Mouse (Mus musculus) intestine, postnatal 0 days (tissue): ENCODE results near the gene Rnf220. TPM values are rescaled to one million over a fixed set of nuclear protein-coding genes. Genes with fewer than 3 reads are reported as not detected.

Source experiments
- ATAC-seq: fragments of 200-750 bp; cut with Nextera tagmentation; 2 replicates; pipeline ENCODE4 v1.8.0; 2017; ENCODE audit warnings: mild to moderate bottlenecking, moderate TSS enrichment, moderate library complexity
- H3K27ac ChIP-seq: fragments of 300-500 bp; sonication (generic); 2 replicates; pipeline ENCODE4 v1.5.1; 2014; ENCODE audit warnings: mild to moderate bottlenecking, low read depth, low read length, moderate library complexity
- H3K27me3 ChIP-seq: fragments of 300-500 bp; sonication (generic); replicated peaks from 2 replicates; pipeline ENCODE4 v1.6.1; 2014; ENCODE audit warnings: low read length, mixed read lengths; ENCODE audit not compliant: control insufficient read depth, insufficient read depth
- H3K36me3 ChIP-seq: fragments of 300-500 bp; sonication (generic); 2 replicates; pipeline ENCODE4 v1.6.1; 2014; ENCODE audit warnings: mild to moderate bottlenecking, moderate library complexity; ENCODE audit not compliant: control insufficient read depth, insufficient read depth
- H3K4me1 ChIP-seq: fragments of 300-500 bp; sonication (generic); replicated peaks from 2 replicates; pipeline ENCODE4 v1.6.1; 2014; ENCODE audit warnings: antibody characterized with exemption, low read length, mixed read lengths; ENCODE audit not compliant: control insufficient read depth, insufficient read depth
- H3K4me2 ChIP-seq: fragments of 300-500 bp; sonication (generic); replicated peaks from 2 replicates; pipeline ENCODE4 v1.6.1; 2014; ENCODE audit warnings: low read depth, mild to moderate bottlenecking, moderate library complexity
- H3K4me3 ChIP-seq: fragments of 300-500 bp; sonication (generic); 2 replicates; pipeline ENCODE4 v1.5.1; 2014; ENCODE audit warnings: low read depth, low read length
- H3K9ac ChIP-seq: fragments of 300-500 bp; sonication (generic); 2 replicates; pipeline ENCODE4 v1.6.1; 2014; ENCODE audit warnings: mild to moderate bottlenecking, low read depth, low read length
- H3K9me3 ChIP-seq: fragments of 300-500 bp; sonication (generic); 2 replicates; pipeline ENCODE4 v1.6.1; 2016; ENCODE audit warnings: mixed run types; ENCODE audit not compliant: control insufficient read depth
- CTCF ChIP-seq: sonication (generic); IDR thresholded peaks from 2 replicates; pipeline ENCODE4 v1.5.1; 2016; ENCODE audit warnings: low read depth, mild to moderate bottlenecking, control low read depth, antibody characterized with exemption, moderate library complexity
- WGBS: fragments of 180-500 bp; shearing (Covaris S2); extraction: QIAGEN DNeasy Blood & Tissue Kit; methylation state at CpG from one replicate; pipeline ENCODE4 v1.1.7; 2014; 5-methylcytosine and 5-hydroxymethylcytosine counted together
- polyA plus RNA-seq: library from polyadenylated mRNA; unstranded; fragments of >200 nt; fragmentation: Nextera tagmentation; extraction: Ambion mirVana; gene quantifications from 2 replicates; pipeline ENCODE4 v1.2.1, GENCODE M21; 2015

The Rnf220 gene
- polyA plus RNA-seq, 1 experiment from 2014 or later, result 35.9 TPM

DNA sequence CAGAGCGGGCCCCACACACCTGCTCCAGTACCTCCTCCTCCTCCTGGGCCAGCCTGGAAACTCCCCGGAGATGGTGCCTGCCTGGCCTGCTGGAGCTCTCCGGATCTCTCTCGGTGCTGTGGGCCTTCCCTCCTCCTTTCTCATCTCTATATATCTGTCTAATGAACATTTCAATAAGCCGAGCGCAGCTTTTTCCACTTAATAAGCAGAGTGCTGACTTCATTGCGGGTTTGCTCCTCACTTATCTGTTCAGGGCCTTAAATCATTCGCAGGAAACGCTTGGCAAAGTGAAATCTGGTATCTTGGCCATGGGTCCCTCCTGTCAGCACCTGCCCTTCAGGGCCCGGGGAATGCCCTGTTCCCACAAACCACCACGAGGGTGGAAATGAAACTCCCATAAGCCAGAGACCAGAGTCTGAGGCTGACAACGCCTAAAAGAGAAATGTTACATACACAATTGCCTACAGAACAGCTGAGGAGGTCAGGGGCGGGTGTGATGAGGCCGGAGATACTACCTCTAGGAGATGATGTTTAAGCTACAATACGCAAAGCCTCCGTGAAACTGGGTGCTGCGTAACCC is 137.0 kb downstream of the Rnf220 start:
- no peak for TF ChIP-seq CTCF
- H3K4me3 ChIP-seq, result no peak overlapping the region
- WGBS, result 66% methylated on average over 17 of the region's 17 CpGs
- ATAC-seq, result no peak
- H3K36me3 ChIP-seq, result no peaks in the 10 kb centered on the region
- H3K9ac ChIP-seq, result no peak overlapping the region
- H3K4me2 ChIP-seq, result no peak overlapping the region
- H3K27me3 ChIP-seq, result no peaks in the 10 kb centered on the region
- H3K9me3 ChIP-seq, result no peaks in the 10 kb centered on the region
- no peak overlapping the region for H3K27ac ChIP-seq
- 0 out of 2 replicates have a peak, but pooled peaks cover 11% of the 10 kb centered on the region for H3K4me1 ChIP-seq

DNA sequence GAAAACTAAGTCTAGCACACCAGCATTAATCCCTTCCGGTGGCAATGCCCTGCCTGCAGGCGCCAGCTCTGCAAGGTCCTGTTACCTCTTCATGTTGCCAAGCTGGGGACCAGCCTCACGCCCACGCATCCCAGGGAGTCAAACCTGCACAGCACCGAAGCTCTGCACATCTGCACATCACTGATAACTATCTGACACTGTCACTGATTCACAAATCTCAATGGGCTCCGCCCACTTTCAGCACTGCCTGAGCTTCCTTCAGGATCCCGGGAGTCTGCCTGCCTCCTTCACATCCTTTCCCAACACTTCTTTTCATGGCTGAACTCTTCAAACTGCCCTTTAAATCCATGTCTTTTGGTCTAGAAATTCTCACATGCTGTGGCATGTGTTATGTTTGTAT is 138.9 kb downstream of the Rnf220 start:
- WGBS, result 76% methylated on average over 7 of the region's 7 CpGs
- H3K4me3 ChIP-seq, result no peak overlapping the region

DNA sequence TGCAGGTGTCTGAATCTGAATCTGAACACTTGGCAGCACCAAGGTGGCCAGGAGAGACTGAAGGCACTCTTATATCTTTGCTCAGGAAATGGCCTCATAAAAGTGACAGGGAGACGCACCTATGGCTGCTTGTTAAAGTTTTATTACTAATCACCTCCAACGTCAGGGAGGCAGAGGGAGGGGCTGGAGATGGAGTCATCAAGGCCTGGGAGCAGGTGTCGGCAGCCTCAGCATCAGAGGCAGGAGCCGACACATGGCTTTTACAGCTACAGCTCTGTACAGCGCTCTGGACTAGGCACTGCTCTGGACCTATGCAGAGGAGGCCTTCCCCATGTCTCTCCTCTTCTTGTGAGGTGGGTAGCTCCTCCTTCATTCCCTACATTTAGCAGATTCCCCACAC is 139.7 kb downstream of the Rnf220 start:
- Histone ChIP-seq H3K4me1 (0 out of 2 replicates have a peak, but pooled peaks cover 11% of the 10 kb centered on the region), H3K9ac (no peak overlapping the region), H3K4me2 (no peak overlapping the region), H3K27ac (no peak overlapping the region), H3K9me3 (no peaks in the 10 kb centered on the region), H3K27me3 (no peaks in the 10 kb centered on the region), H3K36me3 (no peaks in the 10 kb centered on the region), H3K4me3 (no peak overlapping the region)
- no peak for TF ChIP-seq CTCF
- 37% methylated on average over 5 of the region's 5 CpGs for WGBS
- peak; percentile 72 for ATAC-seq

More for the DNA sequence above, 138.9 kb downstream of the Rnf220 start:
- Histone ChIP-seq H3K27ac (no peak overlapping the region), H3K36me3 (no peaks in the 10 kb centered on the region), H3K9me3 (no peaks in the 10 kb centered on the region), H3K27me3 (no peaks in the 10 kb centered on the region), H3K4me1 (0 out of 2 replicates have a peak, but pooled peaks cover 11% of the 10 kb centered on the region), H3K9ac (no peak overlapping the region), H3K4me2 (no peak overlapping the region)
- TF ChIP-seq CTCF, result no peak
- ATAC-seq, result no peak

GRCm38 (mm10) chr4:117356223-117356622 is 140.6 kb downstream of the Rnf220 start:
- no peaks in the 10 kb centered on the region for H3K9me3 ChIP-seq
- ATAC-seq, result no peak
- H3K27me3 ChIP-seq, result no peaks in the 10 kb centered on the region
- H3K4me3 ChIP-seq, result no peak overlapping the region
- H3K9ac ChIP-seq, result no peak overlapping the region
- WGBS, result 57% methylated on average over 2 of the region's 2 CpGs
- H3K27ac ChIP-seq, result no peak overlapping the region; the same call in 1 of the 2 replicates
- H3K4me1 ChIP-seq, result 0 out of 2 replicates have a peak, but pooled peaks cover 11% of the 10 kb centered on the region
- H3K4me2 ChIP-seq, result no peak overlapping the region
- H3K36me3 ChIP-seq, result no peaks in the 10 kb centered on the region
- TF ChIP-seq CTCF, result no peak

GRCm38 (mm10) chr4:117354651-117355050 is 142.2 kb downstream of the Rnf220 start:
- no peak overlapping the region for H3K9ac ChIP-seq
- no peaks in the 10 kb centered on the region for H3K36me3 ChIP-seq
- 0 out of 2 replicates have a peak, but pooled peaks cover 11% of the 10 kb centered on the region for H3K4me1 ChIP-seq
- no peaks in the 10 kb centered on the region for H3K9me3 ChIP-seq
- H3K27ac ChIP-seq, result no peak overlapping the region
- 65% methylated on average over 6 of the region's 6 CpGs for WGBS
- no peak for TF ChIP-seq CTCF
- no peak overlapping the region for H3K4me3 ChIP-seq
- H3K4me2 ChIP-seq, result no peak overlapping the region
- no peak for ATAC-seq
- 0 out of 2 replicates have a peak, but pooled peaks cover 3% of the 10 kb centered on the region for H3K27me3 ChIP-seq

- H3K9ac ChIP-seq, result no peak overlapping the region
- no peaks in the 10 kb centered on the region for H3K36me3 ChIP-seq
- H3K4me3 ChIP-seq, result no peak overlapping the region
- no peak overlapping the region for H3K4me2 ChIP-seq
- no peaks in the 10 kb centered on the region for H3K9me3 ChIP-seq
- 0 out of 2 replicates have a peak, but pooled peaks cover 11% of the 10 kb centered on the region for H3K4me1 ChIP-seq
- H3K27me3 ChIP-seq, result 0 out of 2 replicates have a peak, but pooled peaks cover 3% of the 10 kb centered on the region
- TF ChIP-seq CTCF, result no peak
- no peak overlapping the region for H3K27ac ChIP-seq
- no peak for ATAC-seq
- WGBS, result 75% methylated on average over 9 of the region's 9 CpGs
These were observed 143.9 kb downstream of the Rnf220 start for GRCm38 (mm10) chr4:117352957-117353356.
